Mouse (Mus musculus) neural tube, embryonic 14.5 days (tissue): Measurements from ENCODE around the gene Rasgrf2. TPM values are rescaled to one million over a fixed set of nuclear protein-coding genes. Genes with fewer than 3 reads are reported as not detected.

ENCODE experiments used
- ATAC-seq: fragments of 200-750 bp; cut with Nextera tagmentation; 2 replicates; pipeline ENCODE4 v1.8.0; 2017; ENCODE audit warnings: low read depth, mild to moderate bottlenecking, moderate TSS enrichment, moderate library complexity
- H3K27ac ChIP-seq: fragments of 300-500 bp; sonication (generic); 2 replicates; pipeline ENCODE4 v1.5.1; 2014; ENCODE audit warnings: low read depth, mild to moderate bottlenecking, control low read depth, low read length, moderate library complexity, mixed read lengths
- H3K27me3 ChIP-seq: fragments of 300-500 bp; sonication (generic); 2 replicates; pipeline ENCODE4 v1.6.1; 2014; ENCODE audit warnings: low read length; ENCODE audit not compliant: control insufficient read depth, insufficient read depth
- H3K36me3 ChIP-seq: fragments of 300-500 bp; sonication (generic); 2 replicates; pipeline ENCODE4 v1.6.1; 2014; ENCODE audit warnings: low read length, mixed read lengths; ENCODE audit not compliant: control insufficient read depth, insufficient read depth
- H3K4me1 ChIP-seq: fragments of 300-500 bp; sonication (generic); 2 replicates; pipeline ENCODE4 v1.6.1; 2014; ENCODE audit warnings: low read length; ENCODE audit not compliant: control insufficient read depth, insufficient read depth
- H3K4me2 ChIP-seq: fragments of 300-500 bp; sonication (generic); 2 replicates; pipeline ENCODE4 v1.6.1; 2014; ENCODE audit warnings: mild to moderate bottlenecking, low read depth, low read length, control low read depth
- H3K4me3 ChIP-seq: fragments of 300-500 bp; sonication (generic); 2 replicates; pipeline ENCODE4 v1.5.1; 2014; ENCODE audit warnings: low read depth, low read length, control low read depth, mixed read lengths
- H3K9ac ChIP-seq: fragments of 300-500 bp; sonication (generic); replicated peaks from 2 replicates; pipeline ENCODE4 v1.6.1; 2014; ENCODE audit warnings: low read depth, mild to moderate bottlenecking, control low read depth, low read length, mixed read lengths
- H3K9me3 ChIP-seq: fragments of 300-500 bp; sonication (generic); 2 replicates; pipeline ENCODE4 v1.6.1; 2016; ENCODE audit warnings: low read length; ENCODE audit not compliant: control insufficient read depth
- WGBS: fragments of 180-500 bp; shearing (Covaris S2); extraction: QIAGEN DNeasy Blood & Tissue Kit; methylation state at CpG from one replicate; pipeline ENCODE4 v1.1.7; 2014; 5-methylcytosine and 5-hydroxymethylcytosine counted together
- polyA plus RNA-seq: library from polyadenylated mRNA; unstranded; fragments of >200 nt; fragmentation: Nextera tagmentation; extraction: Ambion mirVana; gene quantifications from 2 replicates; pipeline ENCODE4 v1.2.1, GENCODE M21; 2014

Rasgrf2 gene
- polyA plus RNA-seq, 1 experiment from 2014 or later: 8.7 TPM

DNA sequence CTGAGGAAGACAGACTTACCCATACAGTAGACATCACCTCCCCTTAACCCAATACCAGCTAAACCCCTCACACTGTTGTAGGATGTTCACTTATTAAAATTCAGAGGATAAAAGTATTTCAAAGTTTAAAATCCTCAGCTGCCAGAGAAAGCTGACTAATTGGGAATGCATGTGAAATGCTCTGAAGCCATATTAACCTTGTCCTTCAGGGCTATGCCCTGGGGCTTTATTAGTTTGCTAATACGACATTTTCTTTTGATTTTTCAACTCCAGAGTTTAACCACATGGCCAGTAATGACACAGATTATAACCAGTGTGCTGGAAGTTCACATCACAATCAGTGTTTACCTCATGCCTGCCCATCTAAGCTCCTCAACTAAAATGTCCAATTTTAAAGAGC lies 192.6 kb downstream of the Rasgrf2 start:
- Histone ChIP-seq H3K27me3 (no peaks in the 10 kb centered on the region), H3K4me2 (no peak overlapping the region), H3K4me1 (no peaks in the 10 kb centered on the region), H3K36me3 (no peaks in the 10 kb centered on the region), H3K27ac (no peak overlapping the region), H3K4me3 (no peak overlapping the region), H3K9me3 (no peaks in the 10 kb centered on the region), H3K9ac (no peak overlapping the region)
- ATAC-seq: no peak
- WGBS: 70% methylated on average over 1 of the region's 1 CpGs

DNA sequence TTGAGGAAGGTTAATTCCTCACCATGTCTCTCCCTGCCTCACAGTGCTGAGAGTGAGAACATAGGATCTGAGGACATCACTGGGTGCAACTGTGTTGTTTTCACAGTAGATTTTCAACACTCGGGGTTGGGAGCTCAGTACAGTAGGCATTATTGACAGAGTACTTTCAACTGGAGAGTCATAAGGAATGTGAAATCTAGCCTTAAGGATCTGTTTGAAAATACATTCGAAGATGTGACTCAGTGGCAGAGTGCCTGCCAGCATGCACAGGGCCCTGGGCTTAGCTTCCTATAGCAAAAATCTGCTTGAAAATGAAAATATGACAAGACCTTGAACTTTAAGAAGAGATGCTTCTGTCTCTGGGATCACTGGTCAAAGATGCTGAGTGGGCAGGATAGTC lies 194.2 kb downstream of the Rasgrf2 start:
- no peak overlapping the region for H3K9ac ChIP-seq
- no peaks in the 10 kb centered on the region for H3K9me3 ChIP-seq
- WGBS: 87% methylated on average over 2 of the region's 2 CpGs
- no peak for ATAC-seq
- no peaks in the 10 kb centered on the region for H3K27me3 ChIP-seq
- H3K27ac ChIP-seq: no peak overlapping the region
- H3K4me1 ChIP-seq: no peaks in the 10 kb centered on the region
- no peak overlapping the region for H3K4me2 ChIP-seq
- H3K4me3 ChIP-seq: no peak overlapping the region
- no peaks in the 10 kb centered on the region for H3K36me3 ChIP-seq

DNA sequence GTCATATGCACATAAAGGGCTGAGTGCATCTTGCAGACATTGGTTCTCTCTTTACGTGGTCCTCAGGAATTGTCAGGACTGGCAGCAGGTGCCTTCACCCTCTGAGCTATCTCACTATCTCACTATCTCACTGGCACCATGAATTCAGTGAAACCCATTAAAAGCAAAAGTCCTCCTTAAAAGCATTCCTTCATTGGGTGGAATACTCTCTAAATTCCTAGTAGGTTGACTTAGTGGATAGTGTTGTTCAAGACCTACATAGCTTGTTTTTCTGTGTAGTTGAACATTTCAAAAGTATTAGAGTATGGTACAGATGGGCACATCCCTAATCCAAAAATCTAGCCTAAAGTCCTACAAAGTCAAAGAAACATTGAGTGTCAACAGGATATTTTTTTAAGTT lies 199.3 kb downstream of the Rasgrf2 start:
- Histone ChIP-seq H3K9ac (no peak overlapping the region), H3K27ac (no peak overlapping the region), H3K4me2 (no peak overlapping the region), H3K4me3 (no peak overlapping the region), H3K9me3 (no peaks in the 10 kb centered on the region), H3K27me3 (no peaks in the 10 kb centered on the region), H3K36me3 (no peaks in the 10 kb centered on the region), H3K4me1 (no peaks in the 10 kb centered on the region)
- WGBS: 91% methylated on average over 1 of the region's 1 CpGs
- no peak for ATAC-seq

DNA sequence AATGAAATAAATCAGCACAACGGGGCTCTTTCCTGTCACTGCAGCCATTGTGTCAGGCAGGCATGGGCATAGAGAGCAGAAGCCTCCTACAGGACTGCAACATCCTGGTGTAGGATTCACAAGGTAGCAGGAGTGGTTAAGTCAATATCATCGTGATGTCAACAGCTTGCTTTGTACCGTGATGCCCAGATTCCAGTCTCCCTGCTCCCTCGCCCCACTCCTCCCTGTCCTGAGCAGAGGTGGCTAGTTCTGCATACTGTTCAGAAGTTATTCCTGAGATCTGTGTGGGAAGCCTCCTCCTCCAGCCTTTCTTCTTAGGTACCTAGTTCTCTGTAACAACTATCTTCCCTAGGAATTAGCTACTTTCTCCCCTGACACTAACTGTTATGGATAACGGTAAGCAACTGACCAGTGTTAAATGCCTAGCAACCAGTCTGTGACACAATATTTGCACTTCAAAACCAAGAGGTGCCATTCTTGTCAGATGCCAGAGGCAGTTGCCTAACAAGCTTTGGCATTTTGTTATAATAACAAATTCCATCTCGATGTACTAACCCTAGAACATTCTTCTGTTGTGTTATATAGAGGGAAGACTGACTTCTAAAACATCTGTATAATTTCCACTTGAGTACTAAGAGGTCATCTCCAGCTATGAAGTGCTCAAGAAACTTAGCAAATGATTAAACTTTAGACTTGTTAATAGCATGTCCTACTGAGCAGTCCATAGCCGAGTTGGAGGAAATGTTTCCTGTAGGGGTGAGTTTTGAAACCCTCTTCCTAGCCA lies 201.3 kb downstream of the Rasgrf2 start:
- no peaks in the 10 kb centered on the region for H3K4me1 ChIP-seq
- WGBS: 81% methylated on average over 7 of the region's 7 CpGs
- no peak overlapping the region for H3K9ac ChIP-seq
- ATAC-seq: no peak
- H3K36me3 ChIP-seq: no peaks in the 10 kb centered on the region
- no peak overlapping the region for H3K4me3 ChIP-seq
- H3K27me3 ChIP-seq: no peaks in the 10 kb centered on the region
- H3K9me3 ChIP-seq: no peaks in the 10 kb centered on the region
- no peak overlapping the region for H3K4me2 ChIP-seq
- H3K27ac ChIP-seq: no peak overlapping the region

DNA sequence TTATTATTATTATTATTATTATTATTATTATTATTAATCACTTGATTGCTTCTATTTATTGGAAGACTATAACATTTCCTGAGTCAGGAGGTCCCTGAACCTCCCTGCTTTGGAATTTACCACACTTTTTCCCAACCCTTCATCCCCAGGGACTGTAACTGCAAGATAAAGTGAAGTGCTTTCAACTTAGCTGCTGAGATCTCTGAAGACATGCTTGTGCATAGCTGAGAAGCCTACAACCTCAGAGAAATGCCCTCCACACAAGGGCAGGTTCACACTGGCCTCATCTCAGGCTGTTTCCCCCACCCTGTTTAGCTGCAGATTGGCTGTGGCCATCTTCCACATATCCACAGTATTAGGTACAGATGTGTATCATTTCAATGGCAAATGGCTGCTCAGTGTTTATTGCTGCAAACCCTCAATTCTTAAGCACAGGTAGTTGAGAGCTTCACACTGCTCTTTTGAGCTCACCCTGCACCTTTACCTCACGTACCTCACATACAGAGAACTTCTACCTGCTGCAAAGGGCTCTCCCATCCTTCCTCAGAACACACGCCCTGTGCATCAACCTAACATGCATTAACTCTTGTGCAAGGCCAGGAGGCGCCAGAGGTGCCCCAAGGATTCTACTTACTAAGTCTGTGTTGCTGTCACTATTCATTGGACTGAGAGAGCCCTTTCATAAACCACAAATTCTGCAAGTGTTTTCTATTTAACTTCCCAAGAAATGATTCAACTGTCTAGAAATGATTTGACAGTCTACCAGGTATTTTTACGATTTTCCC lies 202.7 kb downstream of the Rasgrf2 start:
- ATAC-seq: no peak
- H3K36me3 ChIP-seq: no peaks in the 10 kb centered on the region
- H3K9ac ChIP-seq: no peak overlapping the region
- no peaks in the 10 kb centered on the region for H3K9me3 ChIP-seq
- 79% methylated on average over 4 of the region's 4 CpGs for WGBS
- no peaks in the 10 kb centered on the region for H3K27me3 ChIP-seq
- no peaks in the 10 kb centered on the region for H3K4me1 ChIP-seq
- no peak overlapping the region for H3K4me3 ChIP-seq
- no peak overlapping the region for H3K4me2 ChIP-seq
- H3K27ac ChIP-seq: no peak overlapping the region

DNA sequence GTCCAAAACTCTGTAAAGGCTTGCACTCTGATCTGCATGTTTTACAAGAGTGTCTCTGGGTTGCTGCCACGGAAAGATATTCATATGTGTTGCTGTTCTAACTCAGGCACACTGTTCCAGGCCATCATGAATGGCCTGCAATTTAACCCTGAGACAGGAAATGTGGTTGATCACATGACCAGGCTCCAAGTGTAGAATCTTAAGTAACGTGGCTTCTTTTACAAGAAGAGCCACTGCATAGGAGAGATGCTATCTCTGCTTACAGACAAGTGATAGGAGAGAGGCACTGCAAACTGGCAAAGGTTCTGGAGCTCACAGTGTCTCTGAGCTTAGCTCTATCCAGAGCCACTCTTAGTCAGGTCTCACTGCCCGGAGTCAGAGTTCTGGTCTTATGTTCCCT lies 210.4 kb downstream of the Rasgrf2 start:
- Histone ChIP-seq H3K36me3 (no peaks in the 10 kb centered on the region), H3K27me3 (no peaks in the 10 kb centered on the region), H3K4me2 (no peak overlapping the region), H3K4me1 (no peaks in the 10 kb centered on the region), H3K9me3 (no peaks in the 10 kb centered on the region), H3K4me3 (no peak overlapping the region), H3K9ac (no peak overlapping the region), H3K27ac (no peak overlapping the region)
- 76% methylated on average over 3 of the region's 3 CpGs for WGBS
- ATAC-seq: no peak

DNA sequence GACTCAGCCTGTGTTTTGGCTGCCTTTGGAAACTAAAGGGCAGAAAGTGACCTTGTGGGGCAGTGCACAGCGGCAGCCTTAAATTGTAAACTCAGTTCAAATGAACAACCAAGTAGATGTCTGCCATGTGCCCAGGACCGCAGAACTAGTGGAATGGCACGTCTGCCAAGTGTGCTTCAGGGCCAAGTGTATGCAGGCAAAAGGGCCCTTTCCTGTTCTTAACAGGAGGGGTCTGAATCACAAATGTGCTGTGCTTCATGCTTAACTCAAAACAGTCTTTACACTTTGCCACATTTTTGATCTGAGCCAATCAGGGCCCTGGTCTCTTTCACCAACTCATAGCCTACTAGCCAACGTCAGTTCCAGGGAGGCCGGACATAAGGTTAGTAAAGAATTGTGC lies 212.7 kb downstream of the Rasgrf2 start:
- 91% methylated on average over 5 of the region's 5 CpGs for WGBS
- H3K4me2 ChIP-seq: no peak overlapping the region
- H3K9ac ChIP-seq: no peak overlapping the region
- ATAC-seq: no peak
- no peaks in the 10 kb centered on the region for H3K36me3 ChIP-seq
- no peaks in the 10 kb centered on the region for H3K9me3 ChIP-seq
- H3K27me3 ChIP-seq: no peaks in the 10 kb centered on the region
- H3K4me1 ChIP-seq: no peaks in the 10 kb centered on the region
- no peak overlapping the region for H3K27ac ChIP-seq
- H3K4me3 ChIP-seq: no peak overlapping the region

DNA sequence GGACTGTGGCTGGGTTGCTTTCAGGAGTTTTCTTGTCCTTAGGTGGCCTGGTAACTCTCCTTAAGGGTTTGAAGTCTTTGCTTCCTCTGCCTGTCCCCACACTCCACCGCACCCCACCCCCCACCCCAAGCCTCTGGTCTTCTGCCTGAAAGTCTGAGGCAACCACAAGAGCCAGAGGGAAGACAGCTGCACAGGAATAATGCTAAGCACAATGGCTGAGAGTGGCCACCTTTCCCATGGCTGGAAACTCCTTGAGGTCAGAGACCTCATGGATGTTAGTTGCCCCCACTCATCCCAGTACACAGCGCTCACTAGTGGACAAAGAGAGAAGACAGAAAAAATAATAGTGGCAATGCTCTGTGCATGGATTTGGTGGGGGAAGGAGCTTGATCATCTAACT lies 213.6 kb downstream of the Rasgrf2 start:
- H3K27me3 ChIP-seq: no peaks in the 10 kb centered on the region
- no peaks in the 10 kb centered on the region for H3K9me3 ChIP-seq
- H3K4me1 ChIP-seq: no peaks in the 10 kb centered on the region
- no peak overlapping the region for H3K4me3 ChIP-seq
- ATAC-seq: no peak
- no peak overlapping the region for H3K9ac ChIP-seq
- no peak overlapping the region for H3K27ac ChIP-seq
- 88% methylated on average over 2 of the region's 2 CpGs for WGBS
- H3K4me2 ChIP-seq: no peak overlapping the region
- H3K36me3 ChIP-seq: no peaks in the 10 kb centered on the region

DNA sequence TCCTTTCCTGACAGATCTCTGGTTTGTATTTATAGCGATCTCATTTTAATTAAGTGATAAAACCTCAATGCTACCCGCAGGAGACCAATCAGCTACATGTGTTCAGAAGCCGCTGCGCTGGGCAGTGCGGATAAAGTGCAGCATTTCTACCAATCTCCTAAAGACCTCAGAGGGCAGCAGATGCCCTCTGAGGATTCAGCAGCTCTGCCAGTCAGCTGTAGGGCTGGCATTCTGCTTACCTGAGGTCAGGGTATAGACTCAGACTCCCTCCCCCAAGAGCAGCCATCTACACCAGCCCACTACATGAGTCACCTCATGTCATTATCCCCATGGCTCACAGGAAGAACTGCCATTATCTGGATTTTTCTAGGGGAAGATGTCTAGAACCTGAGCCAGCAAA lies 215.1 kb downstream of the Rasgrf2 start:
- no peak overlapping the region for H3K27ac ChIP-seq
- no peaks in the 10 kb centered on the region for H3K4me1 ChIP-seq
- ATAC-seq: no peak
- WGBS: 76% methylated on average over 5 of the region's 5 CpGs
- no peaks in the 10 kb centered on the region for H3K36me3 ChIP-seq
- no peaks in the 10 kb centered on the region for H3K27me3 ChIP-seq
- H3K9ac ChIP-seq: no peak overlapping the region
- no peak overlapping the region for H3K4me2 ChIP-seq
- H3K4me3 ChIP-seq: no peak overlapping the region
- no peaks in the 10 kb centered on the region for H3K9me3 ChIP-seq
